Mouse (Mus musculus): ENCODE data around the gene Pcbp3. TPM values are rescaled to one million over a fixed set of nuclear protein-coding genes. Genes with fewer than 3 reads are reported as not detected.

Pcbp3 gene
- polyA plus RNA-seq, 1 experiment: 27.2 TPM

- WGBS: 68% methylated on average over 1 of the region's 1 CpGs
- DNase-seq: no peak
- no peak for TF ChIP-seq POLR2A (IDR thresholded peaks at IDR 0.05; ENCODE audit: borderline replicate concordance, extremely low read depth, low read depth, low read length)
Measured at GRCm38 (mm10) chr10:76841220-76841619, 120.5 kb downstream of the Pcbp3 start.

GRCm38 (mm10) chr10:76840566-76840965, 121.1 kb downstream of the Pcbp3 start:
- Histone ChIP-seq H3K4me1 (ENCODE audit: control insufficient read depth, insufficient read depth, low read length) (no peaks in the 10 kb centered on the region), H3K4me3 (replicated peaks; ENCODE audit: extremely low read depth, low read depth, low read length) (no peak overlapping the region)
- TF ChIP-seq POLR2A (IDR thresholded peaks at IDR 0.05; ENCODE audit: borderline replicate concordance, extremely low read depth, low read depth, low read length): no peak
- no peak for TF ChIP-seq CTCF (IDR thresholded peaks at IDR 0.05; ENCODE audit: insufficient read depth, low read length)
- WGBS: 64% methylated on average over 5 of the region's 5 CpGs
- DNase-seq: no peak

More at GRCm38 (mm10) chr10:76841220-76841619, 120.5 kb downstream of the Pcbp3 start:
- Histone ChIP-seq H3K4me1 (ENCODE audit: control insufficient read depth, insufficient read depth, low read length) (no peaks in the 10 kb centered on the region), H3K4me3 (replicated peaks; ENCODE audit: extremely low read depth, low read depth, low read length) (no peak overlapping the region)

GRCm38 (mm10) chr10:76835497-76836357, 126.0 kb downstream of the Pcbp3 start:
- peak; percentile 100 for TF ChIP-seq CTCF (IDR thresholded peaks at IDR 0.05; ENCODE audit: insufficient read depth, low read length)
- TF ChIP-seq POLR2A (IDR thresholded peaks at IDR 0.05; ENCODE audit: borderline replicate concordance, extremely low read depth, low read depth, low read length): no peak
- Histone ChIP-seq H3K4me1 (ENCODE audit: control insufficient read depth, insufficient read depth, low read length) (no peaks in the 10 kb centered on the region), H3K4me3 (replicated peaks; ENCODE audit: extremely low read depth, low read depth, low read length) (no peak overlapping the region)
- DNase-seq: peak; percentile 73
- 55% methylated on average over 14 of the region's 14 CpGs for WGBS

- H3K4me3 ChIP-seq (replicated peaks; ENCODE audit: extremely low read depth, low read depth, low read length): no peak overlapping the region
- 71% methylated on average over 1 of the region's 1 CpGs for WGBS
- H3K4me1 ChIP-seq (ENCODE audit: control insufficient read depth, insufficient read depth, low read length): no peaks in the 10 kb centered on the region
- DNase-seq: no peak
- TF ChIP-seq CTCF (IDR thresholded peaks at IDR 0.05; ENCODE audit: insufficient read depth, low read length): no peak
- no peak for TF ChIP-seq POLR2A (IDR thresholded peaks at IDR 0.05; ENCODE audit: borderline replicate concordance, extremely low read depth, low read depth, low read length)
Measured at GRCm38 (mm10) chr10:76832841-76833240, 128.8 kb downstream of the Pcbp3 start.

- 80% methylated on average over 2 of the region's 2 CpGs for WGBS
- TF ChIP-seq POLR2A (IDR thresholded peaks at IDR 0.05; ENCODE audit: borderline replicate concordance, extremely low read depth, low read depth, low read length): no peak
- no peak for TF ChIP-seq CTCF (IDR thresholded peaks at IDR 0.05; ENCODE audit: insufficient read depth, low read length)
- DNase-seq: no peak
- no peaks in the 10 kb centered on the region for H3K4me1 ChIP-seq (ENCODE audit: control insufficient read depth, insufficient read depth, low read length)
- no peak overlapping the region for H3K4me3 ChIP-seq (replicated peaks; ENCODE audit: extremely low read depth, low read depth, low read length)
Measured at GRCm38 (mm10) chr10:76831915-76832314, 129.8 kb downstream of the Pcbp3 start.

- 70% methylated on average over 1 of the region's 1 CpGs for WGBS
- Histone ChIP-seq H3K4me1 (ENCODE audit: control insufficient read depth, insufficient read depth, low read length) (no peaks in the 10 kb centered on the region), H3K4me3 (replicated peaks; ENCODE audit: extremely low read depth, low read depth, low read length) (no peak overlapping the region)
- TF ChIP-seq POLR2A (IDR thresholded peaks at IDR 0.05; ENCODE audit: borderline replicate concordance, extremely low read depth, low read depth, low read length) (no peak), CTCF (IDR thresholded peaks at IDR 0.05; ENCODE audit: insufficient read depth, low read length) (no peak)
- no peak for DNase-seq
Measured at GRCm38 (mm10) chr10:76831151-76831550, 130.5 kb downstream of the Pcbp3 start.

- H3K4me1 ChIP-seq (ENCODE audit: control insufficient read depth, insufficient read depth, low read length): no peaks in the 10 kb centered on the region
- 96% methylated on average over 4 of the region's 4 CpGs for WGBS
- TF ChIP-seq CTCF (IDR thresholded peaks at IDR 0.05; ENCODE audit: insufficient read depth, low read length) (no peak), POLR2A (IDR thresholded peaks at IDR 0.05; ENCODE audit: borderline replicate concordance, extremely low read depth, low read depth, low read length) (no peak)
- no peak overlapping the region for H3K4me3 ChIP-seq (replicated peaks; ENCODE audit: extremely low read depth, low read depth, low read length)
- DNase-seq: no peak
Measured at GRCm38 (mm10) chr10:76828936-76829335, 132.8 kb downstream of the Pcbp3 start.

GRCm38 (mm10) chr10:76822698-76823097, 139.0 kb downstream of the Pcbp3 start:
- DNase-seq: no peak
- WGBS: 87% methylated on average over 8 of the region's 8 CpGs
- Histone ChIP-seq H3K4me1 (ENCODE audit: control insufficient read depth, insufficient read depth, low read length) (no peaks in the 10 kb centered on the region), H3K4me3 (replicated peaks; ENCODE audit: extremely low read depth, low read depth, low read length) (no peak overlapping the region)
- TF ChIP-seq POLR2A (IDR thresholded peaks at IDR 0.05; ENCODE audit: borderline replicate concordance, extremely low read depth, low read depth, low read length) (no peak), CTCF (IDR thresholded peaks at IDR 0.05; ENCODE audit: insufficient read depth, low read length) (no peak)

GRCm38 (mm10) chr10:76819321-76819720, 142.4 kb downstream of the Pcbp3 start:
- DNase-seq: no peak

GRCm38 (mm10) chr10:76818337-76818736, 143.3 kb downstream of the Pcbp3 start:
- peaks cover 3% of the 10 kb centered on the region; the same call in 1 of the 2 replicates for H3K4me1 ChIP-seq (ENCODE audit: control insufficient read depth, insufficient read depth, low read length)
- TF ChIP-seq POLR2A (IDR thresholded peaks at IDR 0.05; ENCODE audit: borderline replicate concordance, extremely low read depth, low read depth, low read length) (no peak), CTCF (IDR thresholded peaks at IDR 0.05; ENCODE audit: insufficient read depth, low read length) (no peak)
- H3K4me3 ChIP-seq (replicated peaks; ENCODE audit: extremely low read depth, low read depth, low read length): no peak overlapping the region
- 96% methylated on average over 2 of the region's 2 CpGs for WGBS
- no peak for DNase-seq

More at GRCm38 (mm10) chr10:76819321-76819720, 142.4 kb downstream of the Pcbp3 start:
- H3K4me3 ChIP-seq (replicated peaks; ENCODE audit: extremely low read depth, low read depth, low read length): no peak overlapping the region
- WGBS: 82% methylated on average over 2 of the region's 2 CpGs
- TF ChIP-seq CTCF (IDR thresholded peaks at IDR 0.05; ENCODE audit: insufficient read depth, low read length): no peak
- no peak for TF ChIP-seq POLR2A (IDR thresholded peaks at IDR 0.05; ENCODE audit: borderline replicate concordance, extremely low read depth, low read depth, low read length)
- peaks cover under 1% of the 10 kb centered on the region; the same call in 1 of the 2 replicates for H3K4me1 ChIP-seq (ENCODE audit: control insufficient read depth, insufficient read depth, low read length)

All from lung, adult 2 months (tissue).